Mouse (Mus musculus): Measurements from ENCODE around the gene Gm5134. TPM values are rescaled to one million over a fixed set of nuclear protein-coding genes. Genes with fewer than 3 reads are reported as not detected.

The Gm5134 gene
- polyA plus RNA-seq, 1 experiment from 2014 or later, result not detected

DNA sequence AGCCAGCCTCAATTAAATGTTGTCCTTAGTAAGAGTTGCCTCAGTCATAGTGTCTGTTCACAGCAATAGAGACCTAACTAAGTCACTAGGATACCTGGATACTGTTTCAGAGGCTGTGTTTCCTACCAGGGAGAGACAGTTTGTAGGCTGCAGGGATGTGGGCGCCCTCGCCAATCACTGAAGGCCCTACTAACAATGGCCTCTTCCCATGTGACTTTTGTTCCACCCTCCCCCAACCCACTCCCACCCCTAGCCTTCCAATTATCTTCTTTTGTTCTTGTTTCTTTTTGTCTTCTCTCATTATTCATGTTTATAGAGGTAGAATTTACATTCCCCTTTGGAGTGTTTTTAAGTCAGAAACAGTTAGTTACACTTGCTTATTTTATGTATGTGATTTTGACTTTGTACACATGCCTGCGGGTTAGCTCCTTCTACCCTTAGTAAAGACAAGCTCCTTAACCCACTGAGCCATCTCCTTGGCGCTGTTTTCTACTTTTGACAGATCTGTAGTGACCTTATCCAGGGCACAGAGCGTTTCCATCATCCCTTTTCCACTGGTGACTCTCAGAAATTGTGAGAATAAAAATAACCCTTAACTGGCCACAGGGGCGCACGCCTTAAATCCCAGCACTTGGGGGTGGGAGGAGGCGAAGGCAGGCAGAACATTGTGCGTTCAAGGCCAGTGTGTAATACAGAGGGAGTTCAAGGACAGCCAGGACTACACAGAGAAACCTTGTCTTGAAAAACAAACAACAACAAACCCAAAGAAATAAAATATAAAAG is 13.1 kb upstream of the Gm5134 start:
- Histone ChIP-seq H3K9ac (replicated peaks) (no peak overlapping the region), H3K9me3 (no peaks in the 10 kb centered on the region), H3K27ac (replicated peaks) (no peak overlapping the region), H3K4me1 (peaks cover 9% of the 10 kb centered on the region), H3K4me2 (replicated peaks) (no peak overlapping the region), H3K4me3 (no peak overlapping the region), H3K27me3 (peaks cover 4% of the 10 kb centered on the region; the same call in 1 of the 2 replicates), H3K36me3 (no peaks in the 10 kb centered on the region)
- 53% methylated on average over 9 of the region's 9 CpGs for WGBS
- no peak for ATAC-seq (replicated peaks)

DNA sequence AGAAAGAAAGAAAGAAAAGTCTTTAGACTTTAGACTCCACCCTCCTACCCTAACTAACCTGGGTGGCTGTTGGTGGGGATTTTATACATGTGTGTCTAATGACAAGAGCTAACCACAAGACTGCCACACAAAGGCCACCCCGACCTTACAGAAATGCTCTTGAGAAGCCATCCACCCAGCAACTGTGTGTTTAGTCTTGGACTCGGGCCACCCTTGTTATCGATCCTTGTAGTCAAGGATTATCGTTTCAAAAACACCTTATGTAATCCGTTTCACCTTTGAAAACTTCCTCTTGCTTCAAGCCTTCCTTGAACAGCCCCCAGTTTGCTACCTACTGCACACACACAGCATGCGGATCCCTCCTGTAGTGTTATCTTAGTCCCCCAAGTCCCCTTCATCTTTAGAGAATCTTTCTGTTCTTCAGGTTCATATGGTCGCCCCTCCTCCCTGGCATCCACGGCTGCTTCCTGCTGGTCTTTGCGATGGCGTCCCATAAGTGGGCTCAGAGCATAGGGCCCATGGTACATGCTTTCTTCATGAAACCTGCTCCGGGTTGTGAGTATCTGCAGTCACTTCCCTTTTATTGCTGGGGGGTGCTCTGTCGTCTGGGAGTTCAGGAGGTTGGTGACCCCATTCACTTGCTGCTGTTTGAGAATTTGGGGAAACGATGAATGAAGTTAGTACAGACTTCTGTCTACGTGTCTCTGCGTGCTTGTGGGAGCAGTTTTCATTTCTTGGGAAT is 11.4 kb upstream of the Gm5134 start, which contains the start of gene Vpreb3:
Vpreb3 (plus strand) TSS at position 322 of the 742 bp plus-strand sequence.
- Histone ChIP-seq H3K9me3 (no peaks in the 10 kb centered on the region), H3K36me3 (no peaks in the 10 kb centered on the region), H3K27me3 (no peaks in the 10 kb centered on the region), H3K4me3 (no peak within 1 kb of the TSS), H3K27ac (replicated peaks) (no peak within 1 kb of the TSS), H3K4me2 (replicated peaks) (no peak within 1 kb of the TSS), H3K4me1 (peaks cover 9% of the 10 kb centered on the region), H3K9ac (replicated peaks) (no peak within 1 kb of the TSS)
- 83% methylated on average over 15 of the region's 15 CpGs for WGBS
- ATAC-seq (replicated peaks), result no peak

GRCm38 (mm10) chr10:75944066-75944772 is 10.1 kb upstream of the Gm5134 start:
- Histone ChIP-seq H3K27ac (replicated peaks) (no peak overlapping the region), H3K4me1 (peaks cover 9% of the 10 kb centered on the region), H3K27me3 (no peaks in the 10 kb centered on the region), H3K4me2 (replicated peaks) (no peak overlapping the region), H3K4me3 (no peak overlapping the region), H3K36me3 (no peaks in the 10 kb centered on the region), H3K9ac (replicated peaks) (no peak overlapping the region), H3K9me3 (no peaks in the 10 kb centered on the region)
- WGBS, result 16% methylated on average over 11 of the region's 11 CpGs
- no peak; the same call in 1 of the 2 replicates for ATAC-seq (replicated peaks)

DNA sequence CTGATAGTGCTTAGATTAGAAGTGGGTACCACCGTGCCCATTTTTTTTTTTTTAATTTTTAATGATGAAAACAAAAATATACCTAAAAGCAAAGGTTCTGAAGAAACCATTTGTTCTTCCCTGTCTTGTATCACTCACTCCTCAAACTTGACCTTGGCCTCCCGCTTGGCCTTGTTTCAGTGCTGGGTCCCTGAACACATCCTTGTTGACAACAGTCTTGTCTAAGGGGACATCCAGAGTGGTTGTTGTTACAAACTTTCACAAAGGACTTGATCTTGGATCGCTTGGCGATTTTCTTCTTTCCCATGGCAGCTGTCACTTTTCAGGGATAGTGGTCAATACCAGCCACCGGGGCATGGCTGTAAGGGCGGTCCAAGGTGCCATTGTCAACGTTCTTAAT is 9.1 kb upstream of the Gm5134 start:
- 95% methylated on average over 7 of the region's 7 CpGs for WGBS
- no peak for ATAC-seq (replicated peaks)
- H3K4me2 ChIP-seq (replicated peaks), result no peak overlapping the region
- H3K9me3 ChIP-seq, result no peaks in the 10 kb centered on the region
- no peak overlapping the region for H3K27ac ChIP-seq (replicated peaks)
- no peak overlapping the region for H3K4me3 ChIP-seq
- peaks cover 9% of the 10 kb centered on the region for H3K4me1 ChIP-seq
- no peaks in the 10 kb centered on the region for H3K36me3 ChIP-seq
- H3K27me3 ChIP-seq, result peaks cover 1% of the 10 kb centered on the region; the same call in 1 of the 2 replicates
- H3K9ac ChIP-seq (replicated peaks), result no peak overlapping the region

- Histone ChIP-seq H3K36me3 (no peaks in the 10 kb centered on the region), H3K27ac (replicated peaks) (no peak overlapping the region), H3K9ac (replicated peaks) (no peak overlapping the region), H3K4me3 (no peak overlapping the region), H3K4me1 (peaks cover 14% of the 10 kb centered on the region), H3K4me2 (replicated peaks) (no peak overlapping the region), H3K27me3 (peaks cover 6% of the 10 kb centered on the region; the same call in 1 of the 2 replicates), H3K9me3 (no peaks in the 10 kb centered on the region)
- 90% methylated on average over 7 of the region's 7 CpGs for WGBS
- ATAC-seq (replicated peaks), result no peak
Measured at GRCm38 (mm10) chr10:75945896-75946295, 8.4 kb upstream of the Gm5134 start.

GRCm38 (mm10) chr10:75948079-75948478 is 6.2 kb upstream of the Gm5134 start:
- no peaks in the 10 kb centered on the region for H3K9me3 ChIP-seq
- H3K4me3 ChIP-seq, result no peak overlapping the region
- H3K4me1 ChIP-seq, result peaks cover 20% of the 10 kb centered on the region
- H3K27me3 ChIP-seq, result peaks cover 10% of the 10 kb centered on the region; the same call in 1 of the 2 replicates
- no peak overlapping the region for H3K27ac ChIP-seq (replicated peaks)
- no peak overlapping the region for H3K4me2 ChIP-seq (replicated peaks)
- no peaks in the 10 kb centered on the region for H3K36me3 ChIP-seq
- no peak for ATAC-seq (replicated peaks)
- no peak overlapping the region for H3K9ac ChIP-seq (replicated peaks)
- 80% methylated on average over 5 of the region's 5 CpGs for WGBS

DNA sequence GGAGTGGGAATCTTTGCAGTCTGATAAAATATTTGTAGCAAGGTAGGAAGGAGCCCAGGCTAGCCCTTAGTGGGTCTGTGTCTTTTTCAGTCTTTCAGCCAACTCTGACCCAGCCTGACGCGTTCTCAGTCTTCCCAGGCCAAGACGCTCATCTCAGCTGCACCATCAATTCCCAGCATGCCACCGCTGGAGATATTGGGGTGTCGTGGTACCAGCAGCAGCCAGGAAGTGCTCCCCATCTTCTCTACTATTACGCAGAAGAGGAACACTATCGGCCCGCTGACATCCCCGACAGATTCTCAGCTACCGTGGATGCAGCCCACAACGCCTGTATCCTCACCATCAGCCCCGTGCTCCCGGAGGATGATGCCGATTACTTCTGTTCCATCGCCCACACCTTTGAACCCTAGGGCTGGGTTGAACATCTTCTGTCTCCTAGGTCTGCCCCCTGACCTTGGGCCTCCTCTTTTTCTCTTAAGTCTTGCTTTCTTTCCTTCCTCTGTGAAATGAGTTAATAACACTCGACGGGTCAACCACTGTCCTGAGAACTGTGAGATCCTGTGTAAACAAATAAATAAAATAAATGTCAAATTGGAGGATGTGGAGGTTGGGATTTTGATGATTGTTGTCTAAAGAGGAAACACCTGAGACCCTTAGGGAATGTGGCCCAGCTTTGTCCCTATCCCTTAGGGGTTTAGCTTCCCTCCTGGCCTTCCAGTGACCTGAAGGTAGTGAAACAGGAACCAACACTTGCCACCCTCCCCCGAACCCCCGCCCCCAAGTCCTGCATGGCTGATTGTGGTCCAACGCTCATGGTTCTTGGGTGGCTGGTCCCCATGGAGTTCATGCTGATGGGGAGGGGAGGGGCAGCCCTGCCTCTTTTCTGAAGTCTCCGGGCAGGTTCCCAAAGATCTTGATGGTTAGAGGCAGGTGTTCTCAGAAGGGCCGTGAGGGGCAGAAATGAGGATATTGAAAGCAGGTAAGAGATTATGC is 5.0 kb upstream of the Gm5134 start:
- no peak for ATAC-seq (replicated peaks)
- 85% methylated on average over 22 of the region's 22 CpGs for WGBS
- H3K9ac ChIP-seq (replicated peaks), result no peak overlapping the region
- no peaks in the 10 kb centered on the region for H3K36me3 ChIP-seq
- H3K27me3 ChIP-seq, result peaks cover 14% of the 10 kb centered on the region; the same call in 1 of the 2 replicates
- no peak overlapping the region for H3K4me2 ChIP-seq (replicated peaks)
- no peak overlapping the region for H3K4me3 ChIP-seq
- peaks cover 13% of the 10 kb centered on the region for H3K4me1 ChIP-seq
- H3K27ac ChIP-seq (replicated peaks), result no peak overlapping the region
- no peaks in the 10 kb centered on the region for H3K9me3 ChIP-seq

- peak overlapping the region; percentile 39 for H3K4me3 ChIP-seq
- H3K9ac ChIP-seq (replicated peaks), result peak overlapping the region; percentile 40
- 3% methylated on average over 23 of the region's 23 CpGs for WGBS
- peaks cover 11% of the 10 kb centered on the region for H3K4me1 ChIP-seq
- no peaks in the 10 kb centered on the region for H3K36me3 ChIP-seq
- H3K27me3 ChIP-seq, result peaks cover 14% of the 10 kb centered on the region; the same call in 1 of the 2 replicates
- ATAC-seq (replicated peaks), result peak; percentile 57
- H3K4me2 ChIP-seq (replicated peaks), result peak overlapping the region; percentile 78
- no peak overlapping the region for H3K27ac ChIP-seq (replicated peaks)
- no peaks in the 10 kb centered on the region for H3K9me3 ChIP-seq
Measured at GRCm38 (mm10) chr10:75950791-75951210, 3.5 kb upstream of the Gm5134 start.

GRCm38 (mm10) chr10:75951424-75952050 is 2.8 kb upstream of the Gm5134 start:
- 3% methylated on average over 13 of the region's 13 CpGs for WGBS
- peak overlapping the region; percentile 78 for H3K4me2 ChIP-seq (replicated peaks)
- H3K36me3 ChIP-seq, result no peaks in the 10 kb centered on the region
- peak overlapping the region; percentile 39 for H3K4me3 ChIP-seq
- peak; percentile 26; the same call in 1 of the 2 replicates for ATAC-seq (replicated peaks)
- H3K9me3 ChIP-seq, result no peaks in the 10 kb centered on the region
- H3K27ac ChIP-seq (replicated peaks), result no peak overlapping the region
- peaks cover 14% of the 10 kb centered on the region; the same call in 1 of the 2 replicates for H3K27me3 ChIP-seq
- H3K9ac ChIP-seq (replicated peaks), result peak overlapping the region; percentile 40
- H3K4me1 ChIP-seq, result peaks cover 11% of the 10 kb centered on the region

DNA sequence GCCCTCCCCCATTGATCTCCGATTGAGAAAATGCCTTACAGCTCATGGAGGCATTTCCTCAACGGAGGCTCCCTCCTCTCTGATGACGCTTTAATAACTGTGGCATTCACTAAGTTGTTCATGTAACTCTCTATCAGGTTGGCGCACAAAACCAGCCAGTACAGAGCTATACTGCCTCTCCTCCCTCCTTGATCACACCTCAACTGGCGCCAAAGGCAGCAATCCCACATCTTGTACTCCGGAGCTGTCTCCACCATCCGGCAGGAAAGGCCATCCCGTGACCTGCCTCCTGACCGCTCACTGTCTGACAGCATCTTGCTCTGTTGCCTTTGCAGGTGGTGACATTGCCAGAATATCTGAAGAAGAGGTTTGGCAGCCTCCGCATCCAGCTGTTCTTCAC is 19.5 kb downstream of the Gm5134 start:
- Histone ChIP-seq H3K4me2 (replicated peaks) (no peak overlapping the region), H3K4me1 (peaks cover 4% of the 10 kb centered on the region), H3K9ac (replicated peaks) (no peak overlapping the region), H3K27me3 (no peaks in the 10 kb centered on the region), H3K27ac (replicated peaks) (no peak overlapping the region), H3K4me3 (no peak overlapping the region), H3K36me3 (no peaks in the 10 kb centered on the region), H3K9me3 (no peaks in the 10 kb centered on the region)
- ATAC-seq (replicated peaks), result no peak
- WGBS, result 90% methylated on average over 10 of the region's 10 CpGs

DNA sequence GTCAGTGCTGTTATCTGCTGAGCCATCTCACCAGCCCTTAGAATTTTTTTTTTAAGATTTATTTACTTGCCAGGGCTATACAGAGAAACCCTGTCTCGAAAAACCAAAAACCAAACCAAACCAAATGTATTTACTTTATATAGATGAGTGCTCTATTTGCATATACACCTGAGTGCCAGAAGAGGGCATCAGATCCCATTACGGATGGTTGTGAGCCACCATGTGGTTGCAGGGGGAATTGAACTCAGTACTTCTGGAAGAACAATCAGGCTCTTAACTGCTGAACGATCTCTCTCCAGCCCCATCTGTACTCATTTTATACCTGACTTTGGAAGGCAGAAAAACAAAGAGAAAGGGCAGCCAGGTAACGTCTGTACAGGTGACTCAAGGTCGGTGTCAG is 20.9 kb downstream of the Gm5134 start:
- Histone ChIP-seq H3K27ac (replicated peaks) (no peak overlapping the region), H3K9me3 (no peaks in the 10 kb centered on the region), H3K9ac (replicated peaks) (no peak overlapping the region), H3K27me3 (no peaks in the 10 kb centered on the region), H3K4me3 (no peak overlapping the region), H3K4me2 (replicated peaks) (no peak overlapping the region), H3K4me1 (peaks cover 4% of the 10 kb centered on the region), H3K36me3 (no peaks in the 10 kb centered on the region)
- no peak for ATAC-seq (replicated peaks)
- 72% methylated on average over 5 of the region's 5 CpGs for WGBS

All from forebrain, embryonic 15.5 days (tissue).